Mouse (Mus musculus) Patski (cell line): ENCODE data around the gene Serpinb2. TPM values are rescaled to one million over a fixed set of nuclear protein-coding genes. Genes with fewer than 3 reads are reported as not detected.

ENCODE experiments used
- ATAC-seq: fragments of 100-300 bp; one replicate; pipeline ENCODE4 v1.8.0; 2021
- CTCF ChIA-PET: fragments of 350-600 bp; sonication (Branson Sonifier 250); formaldehyde crosslinking; loops from one replicate; lab custom pipeline; 2022; ENCODE audit warnings: inconsistent platforms; lab: Charles Lee
- POLR2A ChIA-PET: fragments of 350-600 bp; sonication (Branson Sonifier 250); formaldehyde crosslinking; loops from one replicate; lab custom pipeline; 2022; ENCODE audit warnings: antibody characterized with exemption, inconsistent platforms; lab: Charles Lee
- DNase-seq: peaks from one replicate; pipeline ENCODE4 v3.0.0-alpha.2; 2011; ENCODE audit warnings: low read depth, low spot score
- H3K27me3 ChIP-seq: fragments of 371-371 bp; one replicate; pipeline ENCODE4 v1.5.1; 2021
- CTCF ChIP-seq: fragments of 100-300 bp; IDR thresholded peaks from one replicate; pipeline ENCODE4 v1.5.1; 2021
- in situ Hi-C: fragments of 300-500 bp; cut with MboI; formaldehyde crosslinking; loops from 3 replicates; pipeline ENCODE4 v1.11.1; 2018; ENCODE audit warnings: low pct_unique_long_range_greater_than_20kb, mixed read lengths
- polyA plus RNA-seq: library from polyadenylated mRNA; unstranded; gene quantifications from one replicate; pipeline ENCODE4 v1.2.3, GENCODE M21; 2021

The Serpinb2 gene
- polyA plus RNA-seq, 1 experiment from 2014 or later, result 4.3 TPM

- POLR2A ChIA-PET, result no interaction called here
- no peak for TF ChIP-seq CTCF
- H3K27me3 ChIP-seq, result peaks cover 4% of the 10 kb centered on the region
- DNase-seq (no peak), ATAC-seq (no peak)
- CTCF ChIA-PET, result no interaction called here
- in situ Hi-C loops, result no loop called here
Observed at GRCm38 (mm10) chr1:107577514-107577913, 66.3 kb downstream of the Serpinb2 start.

- H3K27me3 ChIP-seq, result no peaks in the 10 kb centered on the region
- TF ChIP-seq CTCF, result no peak
- no peak for DNase-seq
- ChIA-PET POLR2A (no interaction called here), CTCF (interaction anchor here (1.3 kb wide), 1 partner anchor 12 kb away, joined by 4 read pairs; no protein-coding TSS in a partner anchor)
- ATAC-seq, result no peak
- in situ Hi-C loops, result no loop called here
Observed at GRCm38 (mm10) chr1:107581220-107581619, 70.0 kb downstream of the Serpinb2 start.

GRCm38 (mm10) chr1:107582900-107583299 lies 71.7 kb downstream of the Serpinb2 start:
- POLR2A ChIA-PET, result no interaction called here
- TF ChIP-seq CTCF, result no peak
- H3K27me3 ChIP-seq, result no peaks in the 10 kb centered on the region
- in situ Hi-C loops, result no loop called here
- CTCF ChIA-PET, result interaction anchor here (1.0 kb wide), 2 partner anchors 280 to 857 kb away, joined by 3 read pairs; no protein-coding TSS in a partner anchor
- DNase-seq (no peak), ATAC-seq (no peak)

- in situ Hi-C loops, result no loop called here
- no peaks in the 10 kb centered on the region for H3K27me3 ChIP-seq
- TF ChIP-seq CTCF, result no peak
- ChIA-PET CTCF (interaction anchor here (0.7 to 1.0 kb wide), 2 partner anchors 9 to 23 kb away, joined by 3 read pairs; no protein-coding TSS in a partner anchor), POLR2A (no interaction called here)
- ATAC-seq, result no peak
- DNase-seq, result no peak
Observed at GRCm38 (mm10) chr1:107583958-107584376, 72.7 kb downstream of the Serpinb2 start.

- H3K27me3 ChIP-seq, result no peaks in the 10 kb centered on the region
- DNase-seq (no peak), ATAC-seq (no peak)
- in situ Hi-C loops, result no loop called here
- CTCF ChIA-PET, result interaction anchor here (1.0 kb wide), 3 partner anchors 8 to 22 kb away, joined by 3 read pairs; no protein-coding TSS in a partner anchor
- POLR2A ChIA-PET, result no interaction called here
- TF ChIP-seq CTCF, result no peak
Observed at GRCm38 (mm10) chr1:107584932-107585331, 73.7 kb downstream of the Serpinb2 start.

Other genes starting within 250 kb of the Serpinb2 start
- not detected for gene Serpinb3b, start 233.1 kb upstream of the Serpinb2 start, polyA plus RNA-seq
- not detected for gene Serpinb3c, start 233.1 kb upstream of the Serpinb2 start, polyA plus RNA-seq
- not detected for gene Serpinb11, start 150.2 kb upstream of the Serpinb2 start, polyA plus RNA-seq
- 0.10 TPM for gene Serpinb7, start 111.8 kb upstream of the Serpinb2 start, polyA plus RNA-seq
- gene Serpinb8, start 78.6 kb downstream of the Serpinb2 start, polyA plus RNA-seq, result 37.6 TPM